35 mouse cellular contexts compared by ENCODE assay signal in the genomic region with DNA sequence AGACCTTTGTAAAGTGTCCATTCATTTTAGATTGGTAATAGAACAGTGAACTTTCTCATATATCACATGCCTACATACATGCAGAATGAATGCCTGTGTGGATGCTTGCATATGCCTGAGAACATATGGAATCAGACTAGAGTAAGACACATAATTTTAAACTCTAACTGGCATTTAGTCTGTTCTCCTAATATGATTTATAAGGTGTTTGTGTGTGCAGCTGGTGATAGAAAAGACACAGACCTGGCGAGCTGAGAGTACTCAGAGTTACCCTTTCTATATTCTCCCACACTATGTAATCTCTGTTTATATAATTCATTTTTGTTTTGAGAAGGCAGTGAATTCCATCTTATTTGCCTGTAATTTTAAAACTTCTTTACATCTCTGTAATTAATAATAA.
"Had no signal": no experiment of that assay in that cellular context is flagged by ENCODE, and none has a peak within 500 bp of the region (broad histone marks: within the 10 kb centered on the region; RNA-seq: fewer than 3 reads in every experiment).

No protein-coding gene starts in this region.

- H3K9me3 ChIP-seq: heart, embryonic 10.5 days; heart, embryonic 12.5 days; heart, embryonic 13.5 days; heart, embryonic 15.5 days; hindbrain, embryonic 10.5 days; hindbrain, embryonic 12.5 days; hindbrain, embryonic 13.5 days; hindbrain, embryonic 15.5 days; intestine, embryonic 15.5 days; kidney, embryonic 15.5 days had no signal

- H3K4me3 ChIP-seq: heart, embryonic 10.5 days; heart, embryonic 12.5 days; heart, embryonic 13.5 days; heart, embryonic 15.5 days; hindbrain, embryonic 10.5 days; hindbrain, embryonic 12.5 days; hindbrain, embryonic 13.5 days; hindbrain, embryonic 15.5 days; intestine, embryonic 15.5 days; kidney, embryonic 15.5 days; layer of hippocampus, adult 2 months had no signal

- H3K4me2 ChIP-seq: heart, embryonic 11.5 days; heart, embryonic 12.5 days; heart, embryonic 13.5 days; heart, embryonic 15.5 days; hindbrain, embryonic 12.5 days; hindbrain, embryonic 13.5 days; hindbrain, embryonic 14.5 days; hindbrain, embryonic 15.5 days; intestine, embryonic 15.5 days; kidney, embryonic 15.5 days had no signal

- DNase-seq: heart, postnatal 10 days; heart, postnatal 14 days; heart, postnatal 36 days; heart, postnatal 4 days; kidney, adult 11 months; kidney, adult 18-20 months; kidney, adult 2 months; kidney, adult 8-10 months; kidney, adult 9 months; kidney, postnatal 10 days; kidney, postnatal 14 days; kidney, postnatal 25 days; kidney, postnatal 36 days; kidney, postnatal 4 days; layer of hippocampus, adult 9-11 months; layer of hippocampus, postnatal 36 days had no signal

- H3K27me3 ChIP-seq: heart, embryonic 12.5 days; heart, embryonic 13.5 days; heart, embryonic 15.5 days; hindbrain, embryonic 12.5 days; hindbrain, embryonic 13.5 days; hindbrain, embryonic 15.5 days; intestine, embryonic 15.5 days had no signal

- H3K9ac ChIP-seq: heart, embryonic 12.5 days; heart, embryonic 13.5 days; heart, embryonic 15.5 days; hindbrain, embryonic 12.5 days; hindbrain, embryonic 13.5 days; hindbrain, embryonic 14.5 days; hindbrain, embryonic 15.5 days; intestine, embryonic 15.5 days; kidney, embryonic 15.5 days had no signal

- H3K4me1 ChIP-seq: heart, embryonic 10.5 days; heart, embryonic 12.5 days; heart, embryonic 13.5 days; heart, embryonic 15.5 days; hindbrain, embryonic 12.5 days; hindbrain, embryonic 13.5 days; hindbrain, embryonic 15.5 days; intestine, embryonic 15.5 days; kidney, embryonic 15.5 days had no signal

- ATAC-seq: hindbrain, embryonic 16.5 days; hindbrain, postnatal 0 days; inflammation-experienced regulatory T-cells, adult 6 months; intestine, embryonic 15.5 days; intestine, embryonic 16.5 days; intestine, postnatal 0 days had no signal

- H3K36me3 ChIP-seq: heart, embryonic 10.5 days; heart, embryonic 12.5 days; heart, embryonic 13.5 days; heart, embryonic 15.5 days; hindbrain, embryonic 10.5 days; hindbrain, embryonic 12.5 days; hindbrain, embryonic 13.5 days; hindbrain, embryonic 15.5 days; intestine, embryonic 15.5 days; kidney, embryonic 15.5 days had no signal

- H3K27ac ChIP-seq: heart, embryonic 10.5 days; heart, embryonic 13.5 days; heart, embryonic 15.5 days; hindbrain, embryonic 10.5 days; hindbrain, embryonic 12.5 days; hindbrain, embryonic 13.5 days; hindbrain, embryonic 14.5 days; hindbrain, embryonic 15.5 days; hindbrain, postnatal 0 days; intestine, embryonic 15.5 days; kidney, embryonic 15.5 days; kidney, postnatal 0 days; layer of hippocampus, adult 2 months had no signal
